9 mouse cellular contexts compared by ENCODE assay signal in genomic region chr5:73222397-73222796, GRCm38 (mm10). TPM values are rescaled to one million over a fixed set of nuclear protein-coding genes. Genes with fewer than 3 reads are reported as not detected.
DNase-seq lines count a peak whose midpoint lies in the region; ATAC-seq and TF ChIP-seq lines count a peak whose summit lies in the region.
"Had no signal": no experiment of that assay in that cellular context is flagged by ENCODE, and none has a peak within 500 bp of the region (broad histone marks: within the 10 kb centered on the region; RNA-seq: fewer than 3 reads in every experiment).

No protein-coding gene starts in this region.

- WGBS in kidney, postnatal 0 days, result 38% methylated on average over 6 of the region's 6 CpGs
- 45% methylated on average over 6 of the region's 6 CpGs for WGBS in kidney, embryonic 14.5 days

- no peak overlapping the region for H3K9ac ChIP-seq in kidney, postnatal 0 days (ENCODE audit: low read depth, low read length)
- H3K9ac ChIP-seq in kidney, embryonic 14.5 days (ENCODE audit: low read depth, low read length), result no peak overlapping the region

- ATAC-seq in kidney, postnatal 0 days (replicated peaks; ENCODE audit: low FRiP score, low read depth), result no peak
- no peak for ATAC-seq in kidney, embryonic 14.5 days (ENCODE audit: low FRiP score, low TSS enrichment)

- H3K4me1 ChIP-seq in kidney, postnatal 0 days (replicated peaks; ENCODE audit: insufficient read depth, low read length), result no peaks in the 10 kb centered on the region
- H3K4me1 ChIP-seq in kidney, embryonic 14.5 days (ENCODE audit: control insufficient read depth, insufficient read depth, low read length), result no peaks in the 10 kb centered on the region

- TF ChIP-seq CTCF in kidney, postnatal 0 days (IDR thresholded peaks at IDR 0.05; ENCODE audit: low read depth), result peak; percentile 78

- 0 out of 2 replicates have a peak, but pooled peaks cover 8% of the 10 kb centered on the region for H3K36me3 ChIP-seq in kidney, postnatal 0 days (ENCODE audit: insufficient read depth, low read length)
- peaks cover 4% of the 10 kb centered on the region; the same call in 1 of the 2 replicates for H3K36me3 ChIP-seq in kidney, embryonic 14.5 days (ENCODE audit: control insufficient read depth, insufficient read depth, low read length)

- DNase-seq in adrenal gland, postnatal 10 days, result peak; percentile 31
- DNase-seq in adrenal gland, adult 2 months, result no peak
- peak; percentile 72 for DNase-seq in kidney, postnatal 0 days (ENCODE audit: low spot score)
- peak; percentile 50 for DNase-seq in ovary, postnatal 36 days (ENCODE audit: low spot score)
- no peak for DNase-seq in ovary, postnatal 10 days (ENCODE audit: low spot score)
- no peak for DNase-seq in urinary bladder, postnatal 4 days (ENCODE audit: low spot score in 2 of 2)
- no peak for DNase-seq in frontal cortex, postnatal 10 days (ENCODE audit: low spot score in 2 of 2)
- DNase-seq: thymus, postnatal 4 days had no signal

- no peaks in the 10 kb centered on the region for H3K27me3 ChIP-seq in kidney, postnatal 0 days (ENCODE audit: insufficient read depth, low read length)
- no peaks in the 10 kb centered on the region for H3K27me3 ChIP-seq in kidney, embryonic 14.5 days (ENCODE audit: control insufficient read depth, insufficient read depth, low read length)

- H3K4me3 ChIP-seq in kidney, postnatal 0 days (replicated peaks; ENCODE audit: low read depth, low read length), result no peak overlapping the region
- H3K4me3 ChIP-seq in kidney, embryonic 14.5 days (ENCODE audit: low read length), result no peak overlapping the region

- H3K9me3 ChIP-seq in kidney, postnatal 0 days (replicated peaks; ENCODE audit: low read length), result no peaks in the 10 kb centered on the region
- H3K9me3 ChIP-seq in kidney, embryonic 14.5 days (ENCODE audit: control insufficient read depth, low read length), result no peaks in the 10 kb centered on the region

- no peak overlapping the region for H3K27ac ChIP-seq in kidney, postnatal 0 days
- no peak overlapping the region for H3K27ac ChIP-seq in kidney, embryonic 14.5 days (ENCODE audit: low read depth, low read length)

- no peak overlapping the region for H3K4me2 ChIP-seq in kidney, postnatal 0 days (ENCODE audit: low read length)
- H3K4me2 ChIP-seq in kidney, embryonic 14.5 days (replicated peaks; ENCODE audit: low read depth, low read length), result no peak overlapping the region

RNA-seq across cellular contexts. Expression of gene Fryl, which starts 34.0 kb away (rescaled TPM):
- 10 to 100 TPM; 38.4 to 49.1 TPM for total RNA-seq in adrenal gland, postnatal 10 days (2021)
- total RNA-seq in adrenal gland, adult 2 months (2021), result 10 to 100 TPM; 31.5 to 43.3 TPM
- polyA plus RNA-seq in adrenal gland, adult 2 months (2012; rRNA removed), result 40.7 and 41.3 TPM in 2 replicates
- polyA plus RNA-seq in kidney, postnatal 0 days (2015; fragmentation: Nextera tagmentation; extraction: Ambion mirVana), result 20.6 and 22.6 TPM in 2 replicates
- polyA plus RNA-seq in kidney, embryonic 14.5 days (2014; fragmentation: Nextera tagmentation; extraction: Ambion mirVana), result 36.9 and 44.3 TPM in 2 replicates

Comparison
In these comparisons a context has a peak if more than half of its experiments do, and no peak if none do; other contexts are left out.
1. DNase-seq: peak in adrenal gland, postnatal 10 days (single experiment), kidney, postnatal 0 days (single experiment) and ovary, postnatal 36 days (single experiment); none in adrenal gland, adult 2 months (single experiment), ovary, postnatal 10 days (single experiment), urinary bladder, postnatal 4 days (0 of 2) and frontal cortex, postnatal 10 days (0 of 2).